In the genomic region with DNA sequence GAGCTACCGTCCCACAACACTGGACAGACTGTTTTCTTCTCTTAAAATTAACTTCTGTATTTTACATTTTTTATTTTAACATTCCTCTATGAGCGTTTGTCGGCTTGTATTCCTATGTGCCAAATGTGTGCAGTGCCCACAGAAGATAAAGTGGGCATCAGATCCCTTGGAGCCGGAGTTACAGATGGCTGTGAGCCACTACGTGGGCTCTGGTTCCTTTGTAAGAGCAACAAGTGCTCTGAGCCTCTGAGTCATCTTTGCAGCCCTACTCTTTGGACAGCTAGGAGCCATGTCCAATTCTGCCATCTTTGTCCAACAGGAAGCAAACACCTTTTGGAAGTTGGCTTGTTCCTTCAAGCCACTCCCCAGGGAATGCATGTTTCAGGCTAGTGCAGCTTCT, we compare ENCODE assay signal across 23 mouse cellular contexts.
DNase-seq lines count a peak whose midpoint lies in the region; ATAC-seq and TF ChIP-seq lines count a peak whose summit lies in the region.
"Had no signal": no experiment of that assay in that cellular context is flagged by ENCODE, and none has a peak within 500 bp of the region (broad histone marks: within the 10 kb centered on the region; RNA-seq: fewer than 3 reads in every experiment).

No protein-coding gene starts in this region.

- H3K4me3 ChIP-seq in gastrocnemius, adult 2 months, result no peak overlapping the region
- H3K4me3 ChIP-seq: embryonic facial prominence, embryonic 12.5 days; forebrain, embryonic 12.5 days; heart, embryonic 10.5 days; hindbrain, embryonic 12.5 days had no signal

- no peak for DNase-seq in frontal cortex, postnatal 10 days (ENCODE audit: low spot score in 2 of 2)
- peak; percentile 28 to 58 for DNase-seq in left cerebral cortex, adult 18-20 months (ENCODE audit: low spot score in 2 of 2)
- no peak for DNase-seq in left cerebral cortex, postnatal 4 days
- peak; percentile 79 for DNase-seq in brain, adult 2 months (ENCODE audit: low read depth, low spot score)
- peak; percentile 57 for DNase-seq in telencephalon, adult 2 months (ENCODE audit: low read depth, low spot score)
- DNase-seq in gastrocnemius, adult 2 months, result no peak
- DNase-seq: adrenal gland, adult 8-10 months; adrenal gland, postnatal 36 days; B cell, adult 2 months; cerebellum, adult 11-12 months; cerebellum, adult 9-10 months; cerebellum, postnatal 25 days; heart, adult 18-20 months; heart, postnatal 10 days; heart, postnatal 4 days had no signal

- intact Hi-C loops in left cerebral cortex, postnatal 4 days (cut with DNase I), result loop anchor here (5.0 kb wide), 1 partner anchor 79 kb away; a partner anchor contains a TSS
- intact Hi-C loops in gastrocnemius, adult 2 months (cut with DNase I), result no loop called here

- peak; percentile 72 for ATAC-seq in frontal cortex, adult (ENCODE audit: low TSS enrichment)
- ATAC-seq: CD4-positive, CD25-positive, alpha-beta regulatory T cell, adult 4 months; hindbrain, embryonic 16.5 days; inflammation-experienced regulatory T-cells, adult 6 months had no signal

- no peak for TF ChIP-seq CTCF in gastrocnemius, adult 2 months (IDR thresholded peaks at IDR 0.05)

- H3K27ac ChIP-seq in gastrocnemius, adult 2 months, result no peak overlapping the region
- H3K27ac ChIP-seq: embryonic facial prominence, embryonic 12.5 days; heart, embryonic 10.5 days; hindbrain, embryonic 12.5 days had no signal

Comparison
In these comparisons a context has a peak if more than half of its experiments do, and no peak if none do; other contexts are left out.
1. DNase-seq: peak in left cerebral cortex, adult 18-20 months (2 of 2), brain, adult 2 months (single experiment) and telencephalon, adult 2 months (single experiment); none in frontal cortex, postnatal 10 days (0 of 2), left cerebral cortex, postnatal 4 days (single experiment) and gastrocnemius, adult 2 months (single experiment).